Mouse (Mus musculus) left cerebral cortex, postnatal 4 days (tissue): ENCODE results near the gene Tnfaip8l1. TPM values are rescaled to one million over a fixed set of nuclear protein-coding genes. Genes with fewer than 3 reads are reported as not detected.

ENCODE experiments used
- DNase-seq: peaks from one replicate; pipeline ENCODE4 v3.0.0-alpha.2; 2022
- intact Hi-C: fragments of 180-260 bp; cut with DNase I; formaldehyde crosslinking; loops from one replicate; pipeline ENCODE4 v1.15.1; 2025
- total RNA-seq, 2 experiments: library from RNA; stranded (reverse); gene quantifications; 2 replicates each; pipeline ENCODE4 v1.2.3; 2021

Gene Tnfaip8l1
- total RNA-seq, 2 experiments from 2014 or later: 11.1 TPM

GRCm38 (mm10) chr17:56173401-56174046, 11.2 kb downstream of the Tnfaip8l1 start:
- DNase-seq: no peak
- intact Hi-C loops: no loop called here

GRCm38 (mm10) chr17:56175416-56175815, 13.1 kb downstream of the Tnfaip8l1 start:
- intact Hi-C loops: no loop called here
- DNase-seq: no peak

GRCm38 (mm10) chr17:56182975-56183657, 20.8 kb downstream of the Tnfaip8l1 start:
- no peak for DNase-seq
- intact Hi-C loops: no loop called here

- DNase-seq: peak; percentile 97
- intact Hi-C loops: no loop called here
These were observed 21.4 kb downstream of the Tnfaip8l1 start, which contains the start of gene Mydgf for GRCm38 (mm10) chr17:56183658-56184103. Mydgf (minus strand) TSS chr17:56183920.

- intact Hi-C loops: no loop called here
- peak; percentile 68 for DNase-seq
These were observed 23.2 kb downstream of the Tnfaip8l1 start for GRCm38 (mm10) chr17:56185281-56186141.

GRCm38 (mm10) chr17:56191266-56191665, 29.0 kb downstream of the Tnfaip8l1 start:
- no peak for DNase-seq
- intact Hi-C loops: no loop called here

GRCm38 (mm10) chr17:56194357-56194756, 32.1 kb downstream of the Tnfaip8l1 start:
- intact Hi-C loops: no loop called here
- no peak for DNase-seq

GRCm38 (mm10) chr17:56194765-56195164, 32.5 kb downstream of the Tnfaip8l1 start:
- intact Hi-C loops: no loop called here

GRCm38 (mm10) chr17:56196860-56197259, 34.6 kb downstream of the Tnfaip8l1 start:
- intact Hi-C loops: no loop called here
- no peak for DNase-seq

More at GRCm38 (mm10) chr17:56194765-56195164, 32.5 kb downstream of the Tnfaip8l1 start:
- no peak for DNase-seq

- intact Hi-C loops: loop anchor here (5.0 kb wide), 1 partner anchor 52 kb away; no protein-coding TSS in a partner anchor
- no peak for DNase-seq
These were observed 38.3 kb downstream of the Tnfaip8l1 start for GRCm38 (mm10) chr17:56200586-56200985.

- intact Hi-C loops: loop anchor here (5.0 kb wide), 1 partner anchor 51 kb away; no protein-coding TSS in a partner anchor
- no peak for DNase-seq
These were observed 39.4 kb downstream of the Tnfaip8l1 start for GRCm38 (mm10) chr17:56201642-56202041.

GRCm38 (mm10) chr17:56202476-56202875, 40.2 kb downstream of the Tnfaip8l1 start:
- DNase-seq: no peak
- intact Hi-C loops: loop anchor here (5.0 kb wide), 1 partner anchor 50 kb away; no protein-coding TSS in a partner anchor

GRCm38 (mm10) chr17:56203729-56204128, 41.5 kb downstream of the Tnfaip8l1 start:
- DNase-seq: no peak
- intact Hi-C loops: loop anchor here (5.0 kb wide), 1 partner anchor 49 kb away; no protein-coding TSS in a partner anchor

GRCm38 (mm10) chr17:56206276-56206884, 44.1 kb downstream of the Tnfaip8l1 start:
- DNase-seq: no peak
- intact Hi-C loops: no loop called here

GRCm38 (mm10) chr17:56206986-56207674, 44.9 kb downstream of the Tnfaip8l1 start:
- intact Hi-C loops: no loop called here
- no peak for DNase-seq

GRCm38 (mm10) chr17:56207963-56208530, 45.8 kb downstream of the Tnfaip8l1 start:
- DNase-seq: no peak
- intact Hi-C loops: no loop called here

GRCm38 (mm10) chr17:56208821-56209220, 46.5 kb downstream of the Tnfaip8l1 start:
- intact Hi-C loops: no loop called here
- DNase-seq: no peak

GRCm38 (mm10) chr17:56211090-56211489, 48.8 kb downstream of the Tnfaip8l1 start:
- intact Hi-C loops: no loop called here
- no peak for DNase-seq

GRCm38 (mm10) chr17:56212676-56213075, 50.4 kb downstream of the Tnfaip8l1 start:
- no peak for DNase-seq
- intact Hi-C loops: no loop called here
